Mouse (Mus musculus) heart, postnatal 10 days (tissue): ENCODE measurements around the gene Lrrc28. TPM values are rescaled to one million over a fixed set of nuclear protein-coding genes. Genes with fewer than 3 reads are reported as not detected.

Source experiments
- DNase-seq, 2 experiments: peaks; one replicate each; pipeline ENCODE4 v3.0.0; 2021
- intact Hi-C: fragments of 180-260 bp; cut with DNase I; formaldehyde crosslinking; loops from one replicate; pipeline ENCODE4 v1.15.1; 2025
- total RNA-seq, 2 experiments: library from RNA; stranded (reverse); gene quantifications; 2 replicates each; pipeline ENCODE4 v1.2.3; 2021

The Lrrc28 gene
- total RNA-seq, 2 experiments from 2014 or later = 19.4 to 20.3 TPM

- no peak for DNase-seq
- intact Hi-C loops = no loop called here
Measured at GRCm38 (mm10) chr7:67500878-67501277, 144.2 kb downstream of the Lrrc28 start.

- no peak for DNase-seq
- intact Hi-C loops = no loop called here
Measured at GRCm38 (mm10) chr7:67500076-67500828, 144.8 kb downstream of the Lrrc28 start.

DNA sequence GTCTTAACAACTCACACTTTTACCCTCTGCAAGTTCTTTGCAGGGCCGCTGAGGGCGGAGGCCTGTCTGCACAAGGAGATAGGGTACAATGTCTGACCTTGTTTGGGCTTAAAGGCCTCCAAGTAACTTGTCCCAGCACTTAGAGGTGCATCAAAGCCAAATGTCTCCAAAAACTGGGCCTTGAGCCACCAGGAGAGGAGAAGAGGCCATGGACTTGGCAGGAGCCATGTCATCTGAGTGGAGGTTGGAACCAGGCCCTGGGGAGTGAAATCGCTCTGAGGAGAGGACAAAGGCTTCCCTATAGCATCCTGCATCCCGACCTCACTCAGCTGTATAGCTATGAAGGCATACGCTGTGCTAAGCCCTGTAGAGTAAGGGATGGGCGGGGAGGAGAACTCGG, 145.6 kb downstream of the Lrrc28 start:
- intact Hi-C loops = no loop called here
- peak; percentile 88 to 91 for DNase-seq

- no peak for DNase-seq
- intact Hi-C loops = no loop called here
Measured at GRCm38 (mm10) chr7:67493795-67494687, 151.0 kb downstream of the Lrrc28 start.

DNA sequence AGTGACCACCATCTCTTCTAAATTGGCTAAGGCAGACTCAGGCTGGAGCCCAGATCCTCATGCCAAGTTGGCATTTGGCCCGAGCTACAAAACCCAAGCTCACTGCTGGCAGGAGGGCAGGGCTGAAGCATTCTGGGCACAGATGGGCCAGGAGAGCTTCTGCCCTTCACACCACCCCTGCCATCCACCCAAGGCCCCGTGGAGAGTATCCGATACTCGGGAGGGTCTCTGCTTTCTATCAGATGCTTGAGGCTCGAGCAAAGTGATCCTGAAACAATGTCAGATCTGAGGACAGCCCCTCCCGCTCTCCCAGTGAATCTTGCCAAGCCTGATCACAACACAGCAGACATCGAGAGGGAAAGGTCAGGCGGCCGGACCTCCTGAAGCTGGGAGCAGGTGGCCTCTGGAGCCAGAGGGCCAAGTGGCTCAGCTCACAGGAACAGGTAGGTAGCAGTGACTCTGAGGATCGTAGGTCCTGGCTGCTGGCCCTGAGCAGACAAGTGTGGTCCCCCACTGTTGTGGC, 157.1 kb downstream of the Lrrc28 start:
- peak; percentile 90 for DNase-seq
- intact Hi-C loops = no loop called here

DNA sequence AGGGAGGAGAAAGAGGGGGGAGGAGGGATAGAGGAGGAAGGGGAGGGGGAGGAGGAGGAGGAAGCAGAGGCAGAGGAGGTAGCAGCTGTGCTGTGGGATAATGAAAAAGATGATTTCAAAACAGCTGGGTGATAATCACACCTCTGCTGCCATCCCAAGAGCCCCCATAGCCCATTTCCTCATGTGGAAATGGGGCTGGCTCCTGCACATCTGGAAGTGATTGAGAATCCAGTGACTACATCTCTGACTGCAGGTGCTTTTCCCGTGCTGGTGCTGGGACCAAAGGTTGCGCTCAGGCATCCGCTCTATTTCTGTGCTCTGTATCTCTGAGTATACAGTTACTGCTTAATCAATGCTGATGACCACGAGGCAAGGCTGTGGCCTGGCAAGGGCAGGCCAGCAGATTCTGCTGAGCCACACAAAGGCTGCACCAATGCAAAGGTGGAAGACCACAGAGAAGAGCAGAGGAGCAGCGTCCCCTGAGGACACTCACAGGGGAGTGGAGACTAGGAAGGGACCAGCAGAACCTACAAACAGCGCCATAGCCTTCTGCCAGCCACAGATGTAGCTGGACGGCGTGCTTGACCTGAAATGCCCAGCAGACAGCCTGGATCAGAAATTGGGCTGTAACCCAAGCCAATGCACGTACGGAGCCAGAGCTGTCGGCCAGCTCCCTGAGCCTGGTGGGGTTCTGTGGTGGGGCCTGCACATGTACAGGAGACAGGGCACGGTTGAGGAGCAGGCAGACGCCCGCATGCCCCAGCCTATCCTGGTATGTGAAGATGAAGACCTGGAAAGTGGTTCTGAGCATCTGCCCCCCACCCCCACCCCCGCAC, 157.9 kb downstream of the Lrrc28 start:
- DNase-seq = peak; percentile 63 to 67
- intact Hi-C loops = no loop called here

- intact Hi-C loops = no loop called here
- no peak for DNase-seq
Measured at GRCm38 (mm10) chr7:67486417-67486816, 158.7 kb downstream of the Lrrc28 start.

DNA sequence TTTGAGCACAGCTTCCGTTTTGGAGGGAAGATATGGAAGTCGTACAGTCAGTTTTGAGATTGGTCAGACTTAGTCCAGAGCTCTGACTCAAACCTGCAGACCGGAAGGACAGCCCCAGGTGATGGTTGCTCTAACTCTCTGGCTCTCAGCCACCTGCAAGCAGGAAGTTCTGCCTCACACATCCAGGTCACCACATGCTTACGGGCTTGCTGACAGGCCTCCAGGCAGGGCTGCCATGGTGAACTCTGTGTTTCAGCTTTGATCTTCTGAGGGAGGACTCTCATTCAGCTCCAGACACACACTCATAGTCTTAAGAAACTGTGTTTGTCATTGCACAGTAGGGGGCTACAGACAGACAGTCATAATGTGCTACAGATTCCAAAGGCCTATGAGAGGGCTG, 161.4 kb downstream of the Lrrc28 start:
- DNase-seq = no peak
- intact Hi-C loops = no loop called here

GRCm38 (mm10) chr7:67479576-67480413, 165.3 kb downstream of the Lrrc28 start:
- intact Hi-C loops = no loop called here

DNA sequence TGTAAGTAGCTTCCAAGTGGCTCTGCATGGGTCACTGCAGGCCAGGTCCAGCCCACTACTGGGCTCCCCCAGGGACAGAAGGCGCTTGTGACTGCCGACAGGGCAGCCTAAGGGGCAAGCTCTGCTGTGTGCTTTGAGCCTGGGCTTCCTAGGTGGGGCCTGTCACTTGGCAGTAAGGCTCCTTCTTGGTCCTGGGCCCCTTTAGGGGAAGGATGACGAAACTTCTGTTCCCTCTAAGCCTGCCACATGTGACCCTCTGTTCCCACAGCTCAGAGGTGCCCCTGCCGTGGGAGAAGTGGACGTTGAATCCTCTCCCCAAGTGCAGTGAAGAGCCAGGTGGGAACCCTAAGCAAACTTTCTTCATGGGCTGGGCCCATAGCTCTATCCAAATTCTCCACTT, 165.9 kb downstream of the Lrrc28 start:
- DNase-seq = no peak
- intact Hi-C loops = no loop called here

More at GRCm38 (mm10) chr7:67479576-67480413, 165.3 kb downstream of the Lrrc28 start:
- peak; percentile 84 to 85 for DNase-seq

- DNase-seq = peak in 1 of 2 experiments; percentile 39
- intact Hi-C loops = no loop called here
Measured at GRCm38 (mm10) chr7:67477996-67478395, 167.1 kb downstream of the Lrrc28 start.

DNA sequence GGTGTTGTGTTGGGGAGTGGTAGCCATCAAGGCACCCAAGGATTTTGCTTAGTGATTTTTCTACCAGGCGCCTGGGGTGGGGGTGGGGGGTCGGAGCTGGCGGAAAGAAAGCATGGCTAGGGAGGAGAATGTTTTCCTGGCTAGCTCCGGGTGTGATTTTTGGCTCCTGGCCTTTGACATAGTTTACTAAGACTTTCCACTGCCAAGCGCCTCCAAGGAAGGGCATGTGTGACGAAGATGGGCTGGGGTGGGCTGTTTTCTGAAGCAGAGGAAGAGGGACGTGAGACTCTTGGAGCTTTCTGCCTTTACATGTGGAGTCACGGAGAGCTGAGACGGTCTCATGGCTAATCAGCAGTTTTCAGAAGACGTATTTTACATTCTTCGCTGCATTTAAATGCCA, 173.8 kb downstream of the Lrrc28 start:
- intact Hi-C loops = no loop called here
- DNase-seq = peak; percentile 80 to 82

DNA sequence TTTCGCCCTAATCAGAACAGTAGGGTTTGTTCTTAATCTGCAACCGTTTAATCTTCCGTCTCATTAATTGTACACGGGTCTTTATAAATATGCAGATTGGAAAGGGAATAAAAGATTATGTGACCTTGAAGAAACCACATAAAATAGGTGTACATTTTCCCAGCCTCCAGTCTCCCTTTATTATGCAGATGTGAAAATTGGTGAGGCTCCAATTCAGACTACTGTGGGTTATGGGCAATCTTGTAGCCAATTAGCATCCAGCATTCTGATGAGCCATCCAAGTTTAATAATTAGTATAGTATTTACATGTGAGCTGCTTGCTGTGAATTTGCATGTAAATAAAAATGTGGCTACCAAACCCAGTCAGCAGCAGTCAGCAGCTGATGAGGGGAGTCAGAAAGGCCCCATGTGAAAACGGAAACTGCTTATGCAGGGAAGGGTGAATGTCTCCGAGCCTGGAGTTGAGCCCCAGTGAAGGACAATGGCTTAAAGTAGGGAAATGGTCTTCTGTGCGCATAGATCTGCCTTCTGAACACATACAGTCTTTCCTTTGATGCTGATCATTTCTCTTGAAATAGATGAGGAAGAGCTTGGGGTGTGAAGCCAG, 176.2 kb downstream of the Lrrc28 start:
- no peak for DNase-seq
- intact Hi-C loops = no loop called here

DNA sequence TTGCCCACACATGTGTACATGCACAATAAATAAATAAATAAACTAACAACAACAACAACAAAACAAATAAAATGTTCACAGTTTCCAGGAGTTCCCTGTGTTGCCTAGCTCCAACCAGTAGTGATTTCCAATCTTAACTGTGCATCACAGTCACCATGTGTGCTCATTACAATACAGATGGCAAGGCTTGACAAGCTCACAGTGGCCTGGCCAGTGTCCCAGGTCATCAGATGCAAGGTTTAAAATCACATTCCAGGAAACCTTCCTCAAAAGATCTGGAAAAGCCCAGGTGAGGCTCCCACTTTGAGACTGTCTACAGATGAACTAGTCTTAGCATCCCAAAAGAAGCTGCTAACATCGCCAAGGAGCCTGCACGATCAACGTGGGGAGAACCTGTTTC, 176.9 kb downstream of the Lrrc28 start:
- no peak for DNase-seq
- intact Hi-C loops = no loop called here

DNA sequence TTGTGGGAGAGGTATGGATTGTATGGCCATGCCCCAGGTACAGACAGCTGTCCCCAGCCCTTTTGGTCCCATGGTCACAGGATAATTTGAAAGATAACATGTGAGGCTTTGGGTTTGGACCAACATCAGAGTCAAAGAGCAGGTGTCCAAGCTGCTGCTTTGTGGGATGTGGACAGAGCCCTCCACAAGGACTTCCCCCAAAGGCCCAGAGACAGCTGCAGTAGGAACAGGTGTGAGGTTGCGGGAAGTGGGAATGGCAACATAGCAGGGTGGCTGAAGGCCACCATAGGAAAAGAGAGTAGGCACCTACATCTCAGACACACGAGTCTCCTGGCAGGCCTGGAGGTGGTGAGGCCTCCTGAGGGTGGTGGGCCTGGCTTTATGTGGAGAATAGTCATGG, 178.7 kb downstream of the Lrrc28 start:
- intact Hi-C loops = no loop called here
- no peak for DNase-seq

DNA sequence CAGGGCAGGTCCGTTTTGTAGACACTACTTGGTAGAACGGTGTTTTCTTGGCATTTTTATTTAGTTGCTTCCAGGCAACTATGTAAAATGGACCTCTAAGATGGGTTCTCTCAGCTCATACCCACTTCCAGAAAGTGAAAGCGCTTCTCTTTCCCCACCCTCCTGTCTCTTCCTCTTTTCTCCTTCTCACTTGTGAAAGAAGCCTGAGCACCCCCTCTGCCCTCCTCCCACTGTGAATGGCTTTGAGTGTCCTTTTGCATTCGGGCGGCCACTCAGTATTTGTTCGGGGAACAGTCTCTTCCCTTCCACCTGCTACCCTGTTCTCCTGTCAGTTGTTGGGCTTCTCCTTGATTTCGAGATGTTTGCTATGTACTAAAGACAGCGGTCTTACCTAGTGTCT, 180.4 kb downstream of the Lrrc28 start:
- no peak for DNase-seq
- intact Hi-C loops = loop anchor here (5.0 kb wide), 1 partner anchor 222 kb away; no protein-coding TSS in a partner anchor

- DNase-seq = peak; percentile 53 to 58
- intact Hi-C loops = loop anchor here (5.0 kb wide), 1 partner anchor 221 kb away; no protein-coding TSS in a partner anchor
Measured at GRCm38 (mm10) chr7:67463565-67463964, 181.5 kb downstream of the Lrrc28 start.
